Mouse (Mus musculus) layer of hippocampus, postnatal 36 days (tissue): ENCODE measurements around the gene Prkn. TPM values are rescaled to one million over a fixed set of nuclear protein-coding genes. Genes with fewer than 3 reads are reported as not detected.
A peak's percentile ranks its signal among the peaks of the same experiment; 100 is the strongest.

ENCODE experiments used
- DNase-seq, 2 experiments: peaks; one replicate each; pipeline ENCODE4 v3.0.0; 2022
- total RNA-seq, 2 experiments: library from RNA; stranded (reverse); gene quantifications; 2 replicates each; pipeline ENCODE4 v1.2.3; 2021

Prkn gene
- total RNA-seq, 2 experiments from 2014 or later: 17.3 to 17.9 TPM

DNA sequence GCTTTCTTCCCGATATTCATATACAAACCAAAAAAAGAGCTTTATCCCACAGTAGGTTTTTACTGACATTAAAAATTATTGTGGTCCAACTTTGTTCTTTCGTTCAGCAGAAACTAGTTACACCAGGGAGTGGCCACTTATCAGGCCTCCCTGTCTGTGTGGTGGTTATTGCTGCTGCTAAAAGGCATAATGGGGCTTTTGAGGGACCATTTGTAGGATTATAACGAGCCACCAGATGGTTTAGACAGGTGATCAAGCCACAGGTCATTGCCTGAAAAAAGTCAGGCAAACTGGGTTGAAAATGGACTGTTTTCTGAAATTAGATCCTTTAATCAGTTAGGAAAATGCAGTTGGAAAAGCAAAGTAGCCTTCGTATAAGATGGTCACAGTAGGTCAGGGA lies 444.1 kb downstream of the Prkn start:
- no peak for DNase-seq

DNA sequence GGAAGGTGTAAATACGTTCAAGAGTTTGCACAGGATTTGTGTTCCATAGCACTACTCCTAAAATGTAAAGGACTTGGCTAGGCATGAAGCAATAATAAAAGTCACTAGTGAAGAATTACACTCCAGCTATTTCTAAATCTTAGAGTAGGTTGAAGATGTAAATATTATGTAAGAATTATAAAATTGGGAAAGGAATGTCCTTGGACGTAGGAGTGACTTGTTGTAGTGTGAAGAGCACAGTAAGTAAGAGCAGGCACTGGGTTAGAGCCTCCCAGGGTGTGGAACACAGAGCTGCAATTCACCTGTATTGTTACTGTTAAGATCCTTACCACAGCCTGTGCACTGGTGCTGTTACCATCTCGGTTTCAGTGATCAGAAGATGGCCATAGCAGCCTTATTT lies 450.0 kb downstream of the Prkn start:
- no peak for DNase-seq

DNA sequence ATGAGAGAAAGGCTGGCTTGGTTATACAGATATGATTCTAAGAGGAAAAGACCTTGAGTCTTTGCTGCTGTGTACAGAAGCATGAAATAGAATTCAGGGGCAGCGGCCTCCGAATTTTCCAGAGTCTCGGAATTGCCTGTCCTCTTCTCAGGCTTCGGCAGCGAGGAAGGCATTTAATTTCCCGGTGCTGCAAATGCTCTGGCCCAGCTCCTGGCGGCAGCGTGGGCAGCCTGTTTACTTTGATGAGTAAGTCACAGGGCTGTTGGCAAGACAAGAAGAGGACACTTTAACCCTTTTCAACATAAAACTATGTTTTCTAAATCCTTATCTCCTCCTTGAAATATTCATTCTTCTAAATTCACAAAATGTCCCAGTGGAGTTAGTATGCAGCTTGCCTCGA lies 462.9 kb downstream of the Prkn start:
- peak; percentile 31 to 34 for DNase-seq

DNA sequence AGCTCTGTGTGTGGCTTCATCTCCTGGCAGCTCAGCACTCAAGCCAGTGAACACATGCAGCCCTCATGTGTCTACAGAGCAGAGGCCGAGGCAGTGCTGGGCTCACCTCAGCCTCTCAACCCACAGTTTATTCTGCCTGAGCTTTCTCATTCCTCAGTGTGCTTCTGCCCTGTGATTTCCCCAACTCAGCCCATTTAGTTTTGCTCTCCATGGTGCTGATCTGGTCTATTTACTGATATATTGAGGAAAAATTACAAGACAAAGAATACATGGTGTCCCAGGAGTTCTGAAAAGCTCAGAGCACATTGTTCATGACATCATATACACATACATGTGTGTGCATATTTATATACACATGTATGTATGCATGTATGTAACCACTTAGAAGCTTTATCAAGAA lies 469.7 kb downstream of the Prkn start:
- no peak for DNase-seq

DNA sequence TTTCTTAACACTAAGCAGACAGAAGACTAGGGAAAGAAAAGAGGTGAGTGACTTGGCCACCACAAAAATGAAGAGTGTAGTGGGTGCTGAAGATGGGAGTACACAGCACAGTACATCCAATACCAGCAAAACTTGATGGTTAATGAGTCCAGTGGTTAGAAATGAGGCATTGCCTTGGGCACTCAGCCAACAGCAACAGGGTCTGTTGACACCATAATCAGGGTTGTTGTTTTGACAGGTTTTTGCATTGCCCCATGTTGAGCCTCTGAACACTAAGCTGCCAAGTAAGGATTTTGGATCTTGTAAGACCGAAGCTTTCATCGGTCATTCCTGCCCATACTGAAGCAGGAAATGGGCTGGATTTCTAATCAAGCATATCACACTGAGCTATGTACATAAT lies 474.0 kb downstream of the Prkn start:
- DNase-seq: no peak

DNA sequence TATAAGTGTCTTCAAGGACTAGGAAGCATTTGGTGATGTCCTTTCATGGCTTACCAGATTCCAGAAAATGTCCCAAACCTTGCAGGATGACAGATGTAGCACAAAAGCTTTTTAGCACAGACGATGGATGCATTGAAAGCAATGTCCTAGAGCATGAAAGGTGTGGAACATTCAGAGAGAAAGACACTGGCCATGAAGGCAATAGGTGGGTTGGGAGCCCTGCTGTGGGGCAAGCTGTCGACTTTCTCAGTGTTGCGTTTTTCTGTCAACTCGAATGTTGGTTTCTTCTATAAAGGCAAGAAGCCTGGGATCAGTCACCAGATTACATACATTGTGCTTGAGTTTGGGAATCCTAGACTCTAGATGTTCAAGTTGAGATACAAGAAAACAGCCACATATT lies 475.5 kb downstream of the Prkn start:
- DNase-seq: no peak

DNA sequence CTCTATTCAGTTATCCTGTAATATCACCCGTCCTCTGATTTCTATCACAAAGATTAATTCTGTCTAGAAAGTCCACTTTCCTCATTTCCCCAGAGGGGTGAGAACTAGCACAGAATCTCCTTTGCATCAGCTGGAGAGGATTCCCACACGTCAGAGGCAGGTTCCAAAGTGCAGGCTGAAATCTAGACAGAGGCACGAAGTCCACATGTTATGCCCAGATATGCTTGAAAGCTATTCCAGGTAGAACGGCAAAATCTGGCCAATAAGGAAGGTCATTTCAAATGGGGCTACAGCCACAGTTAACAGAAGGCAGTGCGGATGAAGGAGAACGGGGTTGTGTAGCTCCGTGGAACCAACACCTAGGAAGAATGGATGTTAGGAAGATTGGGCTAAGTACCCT lies 478.8 kb downstream of the Prkn start:
- no peak for DNase-seq

DNA sequence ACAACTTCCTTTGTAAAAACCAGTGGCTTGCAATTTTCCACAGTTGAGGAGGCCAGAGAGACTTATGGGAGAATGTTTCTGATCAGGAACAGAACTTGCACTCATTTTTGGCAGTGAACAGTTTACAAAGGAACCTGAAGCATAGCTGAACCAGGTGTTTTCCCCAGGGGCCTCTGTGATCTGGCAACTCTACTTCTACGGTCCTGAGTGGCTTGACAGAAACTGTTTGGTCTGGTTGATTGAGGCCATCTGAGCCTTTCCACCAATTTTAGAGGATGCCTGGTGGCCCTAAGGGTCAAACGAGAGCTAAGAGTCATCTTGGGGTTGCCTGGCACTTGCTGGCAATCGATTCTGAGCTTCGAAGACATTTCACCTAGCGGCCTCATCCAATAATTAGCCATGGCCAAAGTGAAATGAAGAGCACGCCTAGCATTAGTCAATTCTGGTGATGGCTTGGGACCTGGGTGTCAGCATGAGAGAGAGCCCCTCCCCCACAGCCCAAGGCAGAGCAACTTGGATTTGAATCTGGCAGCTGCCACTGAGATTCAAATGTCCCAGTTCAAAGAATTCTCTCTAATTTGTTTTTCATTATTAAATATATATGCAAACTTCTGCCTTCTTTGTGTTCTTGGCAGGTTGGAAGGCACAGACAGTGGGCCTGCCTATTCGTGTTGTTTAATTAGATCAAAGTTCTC lies 479.6 kb downstream of the Prkn start:
- DNase-seq: no peak

DNA sequence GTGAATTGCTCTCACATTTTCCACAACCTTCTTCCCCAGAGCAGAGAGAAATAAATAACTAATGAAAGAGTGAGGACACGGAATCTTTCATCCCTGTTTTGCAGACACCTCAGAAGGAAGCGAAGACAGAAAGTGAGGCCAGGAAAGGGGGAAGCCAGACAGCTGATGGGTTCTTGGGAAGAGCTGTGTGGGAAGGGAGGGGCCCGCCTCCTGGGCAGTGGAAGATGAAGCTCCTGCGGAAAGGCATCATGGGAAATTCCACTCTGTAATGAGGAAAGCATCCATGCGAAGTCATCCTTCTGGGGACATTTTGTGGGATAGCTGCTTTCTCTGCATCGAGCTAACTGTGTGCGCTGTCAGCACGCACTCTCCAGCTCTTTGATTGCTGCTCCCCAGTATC lies 491.9 kb downstream of the Prkn start:
- DNase-seq: no peak

DNA sequence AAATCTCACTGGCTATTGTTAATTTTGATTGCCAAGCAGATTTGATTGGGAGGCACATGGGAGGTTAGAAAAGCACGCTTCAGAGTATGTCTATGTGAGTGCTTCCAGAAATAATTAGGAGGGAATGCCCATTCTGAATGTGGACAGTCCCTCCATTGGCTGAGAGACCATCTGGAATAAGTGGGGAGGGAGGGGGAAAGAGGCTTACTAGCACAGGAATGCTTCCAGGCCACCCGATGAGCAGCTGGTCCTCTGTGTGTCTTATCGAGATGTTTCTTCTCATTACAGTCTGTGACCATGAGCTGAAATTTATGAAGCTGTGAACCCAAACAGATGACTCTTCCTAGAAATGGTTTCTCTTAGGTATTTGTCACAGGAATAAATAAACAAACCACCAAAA lies 493.6 kb downstream of the Prkn start:
- no peak for DNase-seq

DNA sequence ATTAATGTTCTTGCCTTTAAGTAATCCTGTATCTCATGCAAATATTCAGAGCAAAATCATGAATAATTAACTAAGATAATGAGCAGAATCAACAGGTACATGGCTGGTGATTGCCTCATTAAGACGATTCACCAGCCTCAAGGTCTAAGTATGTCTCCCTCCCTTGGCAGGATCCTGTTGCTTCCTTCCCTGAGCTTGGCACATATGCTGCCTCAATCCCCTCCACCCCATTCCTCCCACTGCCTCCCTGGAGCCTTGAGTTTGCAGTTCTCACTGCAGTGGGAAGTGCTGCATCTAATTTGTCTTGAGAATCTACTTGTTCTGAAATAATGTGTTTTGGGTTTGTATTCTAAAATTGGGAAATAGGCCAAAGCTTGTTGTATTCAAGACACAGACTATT lies 496.0 kb downstream of the Prkn start:
- no peak for DNase-seq

DNA sequence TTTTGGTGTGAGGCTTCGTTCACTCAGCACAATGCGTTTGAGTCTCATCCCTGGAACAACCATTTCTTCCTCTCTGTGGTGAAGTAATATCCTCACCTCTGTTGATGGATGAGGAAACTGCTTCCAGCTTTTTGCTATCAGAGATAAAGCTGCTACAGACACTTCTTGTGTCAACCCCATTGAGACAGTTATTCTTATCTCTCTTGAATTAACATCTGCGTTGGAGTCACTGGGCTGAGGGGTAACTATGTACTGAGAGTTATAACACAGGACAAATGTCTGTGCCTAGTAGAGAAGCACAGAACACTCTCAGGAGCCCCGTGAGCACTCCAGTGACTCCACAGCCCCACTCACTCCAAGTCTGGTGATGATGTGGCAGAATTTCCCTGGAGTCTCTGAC lies 500.2 kb downstream of the Prkn start:
- no peak for DNase-seq

DNA sequence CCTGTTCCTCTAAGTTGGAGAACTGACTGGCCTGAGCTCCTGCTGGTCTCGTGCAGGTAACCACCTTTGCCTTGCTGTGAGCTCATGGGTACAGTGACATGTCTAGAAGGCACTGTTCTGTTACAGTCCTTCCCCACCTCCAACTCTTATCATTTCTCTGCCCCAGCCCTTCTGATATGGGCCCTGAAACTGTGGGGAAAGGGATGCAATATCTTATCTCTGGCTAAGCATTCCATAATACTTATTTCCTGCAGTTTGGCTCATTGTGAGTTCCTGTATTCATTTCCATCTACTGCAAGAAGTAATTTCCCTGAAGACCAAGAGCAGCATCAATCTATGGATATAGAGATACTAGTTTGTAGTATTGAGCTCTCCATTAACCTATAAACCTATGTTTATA lies 506.1 kb downstream of the Prkn start:
- DNase-seq: no peak

DNA sequence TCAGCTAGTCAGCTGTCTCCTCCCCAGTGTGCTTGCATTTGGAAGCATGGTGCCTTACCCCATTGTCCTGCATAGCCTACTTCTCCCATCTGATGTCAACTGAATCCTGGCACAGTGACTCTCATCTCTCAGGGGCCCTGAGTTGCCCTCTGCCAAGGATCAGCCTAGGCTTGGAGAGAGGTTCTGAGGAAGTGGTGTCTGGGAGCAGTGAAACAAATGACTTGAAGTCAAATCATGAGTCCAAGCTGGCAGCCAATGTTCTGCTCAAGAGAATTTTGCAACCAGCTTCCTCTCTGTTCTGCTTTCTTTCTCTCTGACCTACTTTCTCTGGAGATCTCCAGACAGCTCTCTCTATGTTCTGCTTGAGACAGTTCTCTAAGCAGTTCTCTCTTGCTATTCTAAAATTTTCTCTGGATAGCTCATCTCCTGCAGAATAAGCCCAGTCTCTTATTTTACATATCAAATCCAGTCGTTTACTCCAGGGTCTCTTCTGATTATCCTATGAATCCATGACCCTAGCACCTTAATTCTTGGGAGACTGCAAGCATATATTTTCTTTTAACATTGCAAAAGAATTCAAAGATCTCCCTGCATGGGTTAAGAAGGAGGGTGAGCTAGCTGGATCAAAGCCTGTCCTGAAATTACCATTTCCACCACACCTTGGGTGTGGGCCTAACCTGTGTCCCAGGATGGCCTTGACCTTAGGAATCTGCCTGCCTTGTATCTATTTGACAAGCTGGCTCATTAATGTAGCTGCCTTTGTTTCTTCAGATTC lies 512.8 kb downstream of the Prkn start:
- DNase-seq: no peak

DNA sequence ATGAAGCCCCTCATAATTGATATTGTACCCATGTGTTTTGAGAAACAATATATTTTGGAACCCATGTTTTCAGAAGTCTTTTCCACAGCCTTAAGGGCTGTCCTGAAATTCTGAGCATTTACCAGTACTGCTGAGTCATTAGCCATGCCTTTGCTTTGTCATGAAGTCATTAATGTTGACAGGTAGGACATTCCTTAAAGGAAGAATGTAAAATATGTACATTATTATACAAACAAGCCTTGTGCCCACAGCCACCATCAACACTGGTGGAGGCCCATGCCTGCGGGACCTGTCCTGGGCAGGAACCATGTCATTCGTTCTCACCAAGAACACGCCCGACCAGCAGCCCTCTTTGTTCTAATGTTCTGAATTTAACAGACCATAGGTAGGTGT lies 513.4 kb downstream of the Prkn start:
- DNase-seq: no peak

DNA sequence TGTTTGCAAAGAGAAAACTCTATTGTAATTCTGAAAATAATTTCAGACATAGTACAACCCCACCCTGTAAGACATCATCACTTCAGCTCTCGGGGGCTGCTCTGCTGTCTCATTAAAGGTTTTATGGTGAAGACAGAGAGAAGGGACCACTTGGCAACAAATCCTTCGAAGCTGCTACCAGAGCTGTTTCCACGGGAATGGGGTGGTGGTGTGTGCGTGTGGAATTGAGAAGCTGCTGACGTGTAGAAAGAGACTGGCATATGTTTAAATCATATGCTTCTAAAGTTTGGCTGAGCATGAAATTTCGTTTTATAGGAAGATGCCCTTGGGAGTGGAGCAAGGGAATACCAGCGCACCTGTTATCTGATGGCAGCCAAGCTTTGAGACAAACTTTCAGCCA lies 514.2 kb downstream of the Prkn start:
- DNase-seq: no peak

DNA sequence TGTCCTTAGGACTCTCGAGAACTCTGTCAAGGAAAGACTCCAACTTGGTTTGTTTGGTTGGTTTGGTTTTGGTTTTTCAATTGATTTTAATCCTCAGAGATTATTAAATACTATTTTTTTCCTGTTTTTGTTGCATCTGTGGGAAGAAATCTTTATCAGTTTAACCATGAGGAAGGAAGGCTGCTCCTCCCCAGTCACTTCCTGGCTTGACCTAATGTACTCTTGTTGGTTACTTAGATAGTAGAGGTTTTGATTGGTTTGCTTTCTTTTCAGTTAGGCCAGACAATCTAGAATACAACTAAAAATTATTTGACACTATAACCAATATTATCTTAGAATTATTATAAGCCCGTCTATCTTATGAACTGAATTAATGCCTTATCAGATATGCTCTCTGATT lies 535.3 kb downstream of the Prkn start:
- DNase-seq: no peak

DNA sequence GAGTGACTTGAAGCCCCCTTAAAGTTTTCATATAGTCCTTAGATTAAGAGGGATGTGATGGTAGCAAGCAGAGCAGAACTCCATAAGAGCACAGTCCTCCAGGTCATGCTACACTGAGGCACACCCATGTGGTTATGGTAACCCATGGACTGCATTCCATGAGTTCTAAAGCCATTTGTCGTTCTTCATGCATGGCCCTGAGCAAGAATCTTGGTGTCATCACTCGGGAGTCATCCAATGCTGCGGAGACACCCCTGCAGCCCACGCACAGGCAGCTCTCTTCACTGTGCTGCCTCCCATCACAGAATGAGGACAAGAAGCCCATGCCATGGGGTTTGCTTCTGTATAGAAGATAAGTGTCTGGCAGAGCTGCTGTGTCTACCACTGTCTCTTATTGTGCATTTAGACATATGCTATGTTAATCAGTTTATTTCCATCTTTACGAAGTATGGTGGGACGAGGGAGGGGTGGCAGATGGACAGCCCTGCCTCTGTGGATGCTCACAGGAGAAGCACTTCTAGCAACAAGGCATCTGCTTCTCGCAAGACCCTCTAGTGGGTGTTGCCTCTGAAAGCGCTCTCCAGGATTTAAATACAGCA lies 543.3 kb downstream of the Prkn start:
- no peak for DNase-seq

DNA sequence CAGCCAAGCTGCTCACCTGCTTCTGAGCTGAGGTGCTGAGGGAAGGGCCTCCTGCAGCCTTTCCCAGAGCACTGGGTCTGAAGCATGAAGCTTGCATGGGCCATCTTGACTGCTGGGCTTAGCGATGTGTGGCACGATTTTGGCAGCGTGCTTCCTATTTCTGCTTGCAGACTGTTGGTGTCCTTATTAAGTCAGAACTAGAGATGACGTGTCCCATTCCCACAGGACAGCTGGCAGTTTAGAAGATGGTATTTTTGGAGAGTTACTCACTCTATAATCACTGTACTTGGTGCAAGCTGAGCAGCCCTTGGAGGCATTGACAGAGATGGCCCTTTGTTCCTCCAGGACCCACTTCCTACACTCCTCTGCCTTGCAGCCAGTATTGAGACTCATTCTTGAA lies 545.1 kb downstream of the Prkn start:
- DNase-seq: peak; percentile 35 to 50

DNA sequence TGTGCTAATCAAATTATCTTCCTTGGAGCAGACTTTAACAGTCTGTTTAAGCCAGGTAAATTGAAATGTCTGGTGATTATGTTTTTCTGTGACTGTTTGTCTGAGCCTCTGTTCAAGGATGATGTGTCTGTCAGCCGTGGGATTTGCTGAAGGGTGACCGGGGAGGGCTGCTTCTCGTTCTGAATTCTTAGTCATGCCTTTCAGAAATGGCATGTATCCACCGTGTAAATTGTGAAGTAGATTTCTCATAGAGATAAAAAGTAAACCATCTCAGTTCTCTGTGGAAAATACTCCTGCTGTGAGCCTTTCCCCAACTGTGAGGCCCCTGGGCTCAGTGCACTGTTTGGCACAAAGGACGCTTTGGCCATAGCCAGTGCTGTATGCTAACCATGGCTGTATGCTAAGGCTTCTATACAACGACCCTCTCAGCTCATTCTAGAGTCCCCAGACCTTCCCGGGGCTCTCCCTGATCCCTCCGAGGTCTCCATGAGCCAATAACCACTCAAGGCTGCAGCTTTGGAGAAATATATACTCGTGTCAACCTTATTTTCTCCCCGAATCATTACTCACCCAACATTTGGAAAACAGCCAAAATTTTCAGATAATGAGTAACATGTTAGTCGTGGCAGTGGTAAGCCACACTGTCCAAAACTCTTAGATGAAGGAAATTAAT lies 552.6 kb downstream of the Prkn start:
- DNase-seq: no peak

DNA sequence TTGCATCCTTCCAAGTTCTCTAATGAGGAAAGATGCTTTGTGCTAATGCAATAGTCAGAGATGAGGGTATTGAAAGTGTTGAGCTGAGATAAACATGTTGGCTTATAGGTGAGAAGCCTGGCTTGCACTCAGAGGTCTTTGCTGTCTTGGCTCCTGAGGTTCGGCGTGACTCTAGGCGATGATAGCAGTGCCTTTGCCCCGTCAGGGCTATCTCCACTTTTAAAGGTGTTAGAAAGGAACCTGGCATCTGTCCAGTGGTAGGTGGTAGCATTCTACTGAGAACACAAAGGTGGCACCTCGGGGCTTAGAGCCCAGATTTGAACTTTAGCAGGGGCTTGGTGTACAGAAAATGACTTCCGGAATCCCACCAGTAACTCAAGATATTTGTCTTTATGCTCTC lies 554.4 kb downstream of the Prkn start:
- DNase-seq: no peak

DNA sequence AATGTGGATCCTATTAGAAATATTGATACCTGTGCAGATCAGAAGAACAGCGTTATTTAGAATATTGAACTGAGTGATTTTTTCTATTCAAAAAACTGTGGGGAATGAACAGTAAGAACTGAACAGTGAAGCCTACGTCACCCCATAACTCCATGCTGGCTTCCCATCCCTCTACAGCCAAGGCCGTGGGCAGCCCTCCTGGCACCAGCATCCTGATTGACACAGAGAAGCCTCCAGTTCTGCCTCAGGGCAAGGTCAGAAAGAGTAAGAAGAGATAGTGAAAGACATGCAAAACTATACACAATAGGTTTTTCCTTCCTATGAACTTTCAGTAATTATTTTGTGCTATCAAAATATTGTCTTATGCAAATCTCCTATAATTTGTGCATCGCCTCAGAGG lies 557.5 kb downstream of the Prkn start:
- DNase-seq: no peak

DNA sequence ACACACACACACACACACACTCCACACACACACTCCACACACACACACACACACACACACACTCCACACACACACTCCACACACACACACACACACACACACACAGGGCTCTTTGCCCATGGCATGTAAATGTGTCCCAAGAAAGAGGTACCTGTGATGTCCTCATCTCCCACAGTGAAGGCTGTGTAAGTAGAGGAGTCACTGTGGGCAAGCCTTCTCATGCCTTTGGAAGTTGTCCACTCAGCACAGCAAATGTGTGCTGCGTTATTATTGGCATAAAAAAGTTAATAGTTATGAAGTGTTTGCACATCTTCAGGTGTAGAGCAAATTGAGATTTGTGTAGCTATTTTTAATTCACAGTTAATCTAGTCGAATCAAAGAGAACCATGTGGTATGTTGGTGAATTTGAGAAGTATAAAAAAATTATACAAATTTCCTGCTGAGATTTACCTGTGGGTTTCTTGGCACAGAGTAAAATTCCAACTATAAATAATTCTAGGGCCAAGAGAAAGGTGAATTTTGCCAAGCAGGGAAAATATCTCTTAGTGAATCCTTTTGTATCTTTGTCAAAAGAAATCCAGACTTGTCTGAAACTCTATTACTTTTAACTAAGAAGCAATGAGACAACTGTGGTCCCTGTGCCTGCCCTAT lies 562.2 kb downstream of the Prkn start:
- no peak for DNase-seq
